Mouse (Mus musculus): ENCODE measurements around the gene Ptchd3. TPM values are rescaled to one million over a fixed set of nuclear protein-coding genes. Genes with fewer than 3 reads are reported as not detected.

The Ptchd3 gene
- polyA plus RNA-seq (2012) = 0.02 TPM in 1 of 2 replicates, not detected in the other

GRCm38 (mm10) chr11:121829947-121830346 is at the start of gene Ptchd3:
Ptchd3 (plus strand) TSS chr11:121830247.

Other genes starting within 250 kb of the Ptchd3 start
- 1.6 and 2.1 TPM in 2 replicates for gene B3gntl1, start 157.1 kb upstream of the Ptchd3 start, polyA plus RNA-seq (2012)
- 6.7 and 12.5 TPM in 2 replicates for gene Metrnl, start 128.7 kb upstream of the Ptchd3 start, polyA plus RNA-seq (2012)